Mouse (Mus musculus): Measurements from ENCODE around the gene Gm21861.
"Not testable (repeated sequence)": the region's sequence is repeated elsewhere in the genome, so short reads cannot be mapped to it uniquely, and the experiment has no call there.

Gm21861 gene

DNA sequence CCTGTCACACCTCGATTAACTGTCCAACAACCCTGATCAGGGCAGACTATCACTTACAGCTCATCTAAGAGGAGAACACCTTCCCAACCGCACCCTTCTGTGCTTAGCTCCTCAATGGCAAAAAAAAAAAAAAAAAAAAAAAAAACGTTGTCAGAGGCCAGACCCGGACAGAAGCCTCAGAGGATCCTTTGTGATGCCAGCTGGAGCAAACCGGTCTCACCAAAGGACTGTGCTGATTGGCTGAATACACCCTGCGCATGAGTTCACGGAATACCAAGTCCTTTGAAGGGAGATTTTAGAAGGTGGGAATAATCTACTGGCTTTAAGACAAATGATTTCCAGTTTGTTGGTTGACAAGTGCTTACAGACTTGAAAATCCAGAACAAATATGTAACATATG lies at the start of gene Gm21861:
TSS of gene Gm21861 (minus strand) at position 101 of the 400 bp plus-strand sequence.
- DNase-seq (ENCODE audit: low spot score), result not testable (repeated sequence)

All from ovary, adult 18-20 months (tissue).